Mouse (Mus musculus) cerebellum, adult 9-10 months (tissue): ENCODE measurements around the gene Fbxo21.

Source experiments
- DNase-seq: peaks from one replicate; pipeline ENCODE4 v3.0.0; 2022

The Fbxo21 gene

GRCm38 (mm10) chr5:117981943-117982342 lies 5.4 kb downstream of the Fbxo21 start:
- DNase-seq: no peak

- no peak for DNase-seq
Measured at GRCm38 (mm10) chr5:117986327-117986726, 9.8 kb downstream of the Fbxo21 start.

- no peak for DNase-seq
Measured at GRCm38 (mm10) chr5:117987891-117988290, 11.4 kb downstream of the Fbxo21 start.

- DNase-seq: no peak
Measured at GRCm38 (mm10) chr5:117988367-117988766, 11.8 kb downstream of the Fbxo21 start.

- DNase-seq: no peak
Measured at GRCm38 (mm10) chr5:117989773-117990172, 13.2 kb downstream of the Fbxo21 start.

GRCm38 (mm10) chr5:117990957-117991356 lies 14.4 kb downstream of the Fbxo21 start:
- no peak for DNase-seq

GRCm38 (mm10) chr5:117993550-117993949 lies 17.0 kb downstream of the Fbxo21 start:
- DNase-seq: no peak

GRCm38 (mm10) chr5:117995372-117995901 lies 18.9 kb downstream of the Fbxo21 start:
- peak; percentile 78 for DNase-seq

- DNase-seq: no peak
Measured at GRCm38 (mm10) chr5:117995911-117996310, 19.4 kb downstream of the Fbxo21 start.

GRCm38 (mm10) chr5:117996581-117996980 lies 20.1 kb downstream of the Fbxo21 start:
- no peak for DNase-seq

GRCm38 (mm10) chr5:117997434-117997970 lies 21.0 kb downstream of the Fbxo21 start:
- DNase-seq: no peak

GRCm38 (mm10) chr5:117999061-117999460 lies 22.5 kb downstream of the Fbxo21 start:
- DNase-seq: no peak

GRCm38 (mm10) chr5:117999584-117999983 lies 23.1 kb downstream of the Fbxo21 start:
- DNase-seq: no peak

GRCm38 (mm10) chr5:118002059-118002458 lies 25.5 kb downstream of the Fbxo21 start:
- peak; percentile 87 for DNase-seq

GRCm38 (mm10) chr5:118004619-118005018 lies 28.1 kb downstream of the Fbxo21 start:
- DNase-seq: peak; percentile 82

- DNase-seq: peak; percentile 83
Measured at GRCm38 (mm10) chr5:118005728-118006127, 29.2 kb downstream of the Fbxo21 start.

- DNase-seq: no peak
Measured at GRCm38 (mm10) chr5:118008344-118008743, 31.8 kb downstream of the Fbxo21 start.

GRCm38 (mm10) chr5:118010872-118011271 lies 34.3 kb downstream of the Fbxo21 start:
- no peak for DNase-seq

GRCm38 (mm10) chr5:118011796-118012195 lies 35.3 kb downstream of the Fbxo21 start:
- no peak for DNase-seq

GRCm38 (mm10) chr5:118015028-118015427 lies 38.5 kb downstream of the Fbxo21 start:
- DNase-seq: peak; percentile 87

GRCm38 (mm10) chr5:118015669-118016068 lies 39.1 kb downstream of the Fbxo21 start:
- no peak for DNase-seq

- no peak for DNase-seq
Measured at GRCm38 (mm10) chr5:118017527-118017926, 41.0 kb downstream of the Fbxo21 start.

- DNase-seq: no peak
Measured at GRCm38 (mm10) chr5:118019905-118020304, 43.4 kb downstream of the Fbxo21 start.

GRCm38 (mm10) chr5:118023053-118023452 lies 46.5 kb downstream of the Fbxo21 start:
- DNase-seq: no peak

GRCm38 (mm10) chr5:118025880-118026279 lies 49.4 kb downstream of the Fbxo21 start:
- no peak for DNase-seq
